Mouse (Mus musculus) E14TG2a.4 (cell line): ENCODE measurements around the gene Synm.

Experiments used
- CTCF ChIP-seq: conservative IDR thresholded peaks from 2 replicates; pipeline ENCODE4 v1.5.1; 2014; ENCODE audit warnings: low read length
- NANOG ChIP-seq: IDR thresholded peaks from 2 replicates; pipeline ENCODE4 v1.6.1; 2014; ENCODE audit warnings: borderline replicate concordance, low read length, mixed read lengths

- no peak for TF ChIP-seq CTCF
- no peak for TF ChIP-seq NANOG
Measured at GRCm38 (mm10) chr7:67749441-67750239, 9.9 kb downstream of the Synm start.
